Mouse (Mus musculus) monocyte, adult 2 months (primary cell): ENCODE results near the gene Olfr1419.
A peak's percentile ranks its signal among the peaks of the same experiment; 100 is the strongest.
"Not testable (repeated sequence)": the region's sequence is repeated elsewhere in the genome, so short reads cannot be mapped to it uniquely, and the experiment has no call there.

Experiments used
- DNase-seq, 2 experiments: peaks; one replicate each; pipeline ENCODE4 v3.0.0; 2022; ENCODE audit warnings: low spot score in 2 of 2, low read depth in 1 of 2

Olfr1419 gene

DNA sequence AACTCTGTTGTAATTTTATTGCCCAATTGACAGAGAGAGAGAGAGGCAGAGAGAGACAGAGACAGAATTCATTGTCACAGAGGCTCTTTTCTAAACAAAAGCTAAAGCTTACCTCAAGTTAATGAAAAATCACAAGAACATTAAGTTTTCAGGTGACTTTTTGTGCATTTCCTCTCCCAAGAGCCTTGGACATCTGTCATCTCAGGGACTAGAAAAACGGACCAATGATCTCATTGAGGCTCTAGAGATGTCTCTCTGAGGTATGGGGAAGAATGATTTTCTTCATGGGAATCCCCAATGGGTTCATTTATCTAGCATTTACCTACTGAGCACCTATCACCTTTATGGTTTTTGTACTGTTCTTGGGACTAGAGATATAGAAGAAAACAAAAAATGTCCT, at the start of gene Olfr1419:
Olfr1419 (minus strand) TSS at position 101 of the 400 bp plus-strand sequence.
- no peak for DNase-seq

DNA sequence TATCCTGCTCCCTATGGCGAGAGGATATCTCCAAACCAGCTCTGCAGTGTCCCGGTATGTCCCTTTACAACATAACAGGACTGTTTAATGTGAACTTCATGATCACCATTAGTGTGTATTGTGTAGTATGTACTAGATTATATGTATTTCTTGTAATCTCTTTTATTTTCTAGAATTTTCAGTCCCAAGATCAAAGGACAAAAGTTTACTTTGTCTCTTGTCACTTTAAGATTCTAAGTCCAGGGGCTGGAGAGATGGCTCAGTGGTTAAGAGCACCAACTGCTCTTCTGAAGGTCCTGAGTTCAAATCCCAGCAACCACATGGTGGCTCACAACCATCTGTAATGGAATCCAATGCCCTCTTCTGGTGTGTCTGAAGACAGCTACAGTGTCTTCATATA, 47.6 kb upstream of the Olfr1419 start:
- DNase-seq = not testable (repeated sequence)

DNA sequence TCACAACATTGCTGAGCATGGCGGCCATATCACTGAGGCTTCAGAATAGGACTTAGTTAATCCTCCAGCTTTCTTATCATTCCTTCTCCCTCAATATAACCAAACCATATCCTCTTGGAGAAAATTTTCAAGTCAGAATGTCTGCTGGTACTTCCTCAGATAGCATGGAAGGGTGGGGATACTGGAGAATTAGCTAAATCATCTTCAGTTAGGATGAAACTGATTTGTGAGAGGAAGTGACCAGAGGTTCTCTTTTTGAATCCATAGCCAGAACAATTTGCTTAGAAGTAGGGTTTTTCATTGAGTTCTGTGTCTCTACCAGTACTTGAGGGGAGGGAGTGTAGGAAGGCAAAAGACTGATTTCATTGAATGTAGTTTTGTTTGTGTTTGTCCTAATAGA, 47.2 kb upstream of the Olfr1419 start:
- DNase-seq = no peak

DNA sequence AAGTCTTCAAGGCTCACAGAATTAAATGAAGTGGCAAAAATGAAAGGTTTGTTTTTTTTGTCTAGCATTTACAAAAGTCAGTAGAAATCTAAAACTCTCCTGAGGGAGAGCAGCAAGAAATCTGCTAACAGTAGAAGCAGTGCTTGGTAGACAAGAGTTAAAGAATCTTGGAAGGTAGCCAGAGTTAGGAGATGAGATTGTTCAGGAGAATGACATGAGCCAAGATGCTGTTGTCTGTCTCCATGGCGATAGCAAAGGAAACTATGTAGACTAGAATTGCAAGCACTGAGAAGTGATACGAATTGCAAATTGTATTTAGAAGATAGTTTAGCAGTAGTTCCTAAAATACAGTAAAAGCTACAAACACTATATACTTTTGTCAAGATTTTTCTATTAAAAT, 40.9 kb upstream of the Olfr1419 start:
- no peak for DNase-seq

DNA sequence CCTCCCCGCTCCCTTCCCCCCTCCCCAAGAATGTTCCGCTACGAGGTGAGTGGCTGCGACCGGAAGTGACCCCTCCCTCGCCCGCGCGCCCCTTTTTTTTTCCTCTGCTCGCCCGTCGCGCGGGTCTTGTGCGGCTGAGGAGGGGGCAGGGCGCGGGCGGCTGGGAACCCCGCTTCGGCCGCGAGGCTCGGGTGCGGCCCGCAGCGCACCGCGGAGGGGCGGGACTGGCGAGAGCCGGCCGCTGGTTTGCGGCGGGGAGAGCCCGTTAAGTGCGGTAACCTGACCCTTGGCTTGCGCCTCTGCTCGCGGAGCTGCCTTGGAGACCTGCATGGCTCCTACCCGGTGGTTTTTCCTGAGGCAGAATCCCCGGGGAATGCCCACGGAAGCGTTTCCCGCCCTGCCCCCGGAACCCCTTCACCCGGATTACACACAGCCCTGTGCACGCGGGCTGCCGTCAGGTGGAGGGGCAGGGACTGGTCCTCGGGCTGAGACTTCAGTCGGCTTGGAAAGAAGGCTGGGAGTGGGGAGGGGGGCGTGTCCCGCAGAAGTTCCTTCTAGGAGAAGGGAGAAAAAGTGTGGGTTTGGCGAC, 37.7 kb upstream of the Olfr1419 start:
- peak in 1 of 2 experiments; percentile 30 for DNase-seq

DNA sequence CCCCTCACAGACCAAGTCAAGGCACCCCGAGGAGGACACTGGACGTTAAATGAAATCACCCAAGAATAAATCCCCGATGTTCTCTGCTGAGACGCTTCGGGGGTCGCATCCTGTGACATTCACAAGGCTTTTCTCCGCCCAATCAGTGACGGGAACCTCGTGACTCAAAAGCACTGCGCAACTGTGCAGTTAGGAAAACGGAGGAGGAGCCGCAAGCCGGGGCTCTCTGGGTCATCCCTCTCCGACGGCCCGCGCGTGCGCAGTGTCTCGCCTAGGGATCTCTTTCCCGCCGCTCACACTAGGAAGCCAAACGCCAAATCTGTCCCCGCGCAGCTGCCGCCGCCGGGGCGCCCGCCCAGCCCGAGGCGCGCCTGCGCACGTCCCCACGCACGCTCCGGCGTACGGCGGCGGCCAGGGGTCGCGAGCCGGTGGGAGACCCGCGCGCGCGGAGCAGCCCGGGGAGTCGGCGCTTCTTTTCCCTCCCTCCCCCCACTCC, 37.2 kb upstream of the Olfr1419 start, which contains the start of gene Patl1:
Patl1 (plus strand) TSS at position 363 of the 496 bp plus-strand sequence.
- DNase-seq = peak; percentile 96 to 97

DNA sequence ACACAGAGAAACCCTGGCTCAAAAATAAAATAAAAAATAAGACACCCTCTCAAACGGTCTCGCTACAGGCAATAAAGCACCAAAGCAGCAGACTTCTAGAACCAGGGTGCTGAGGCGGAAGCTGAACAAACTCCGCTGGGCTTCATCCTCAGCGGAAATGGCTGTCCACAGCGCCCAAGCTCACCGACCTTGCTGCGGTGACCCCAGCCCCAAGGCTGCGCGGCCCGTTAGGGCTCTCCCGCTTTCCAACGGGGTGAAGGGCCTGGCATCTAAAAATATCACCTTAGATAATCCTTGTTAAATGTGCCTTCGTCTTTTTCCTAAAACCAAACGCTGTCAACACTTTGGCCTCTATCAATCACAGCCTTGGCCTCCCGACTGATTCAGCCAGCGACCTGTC, 36.7 kb upstream of the Olfr1419 start:
- no peak for DNase-seq

DNA sequence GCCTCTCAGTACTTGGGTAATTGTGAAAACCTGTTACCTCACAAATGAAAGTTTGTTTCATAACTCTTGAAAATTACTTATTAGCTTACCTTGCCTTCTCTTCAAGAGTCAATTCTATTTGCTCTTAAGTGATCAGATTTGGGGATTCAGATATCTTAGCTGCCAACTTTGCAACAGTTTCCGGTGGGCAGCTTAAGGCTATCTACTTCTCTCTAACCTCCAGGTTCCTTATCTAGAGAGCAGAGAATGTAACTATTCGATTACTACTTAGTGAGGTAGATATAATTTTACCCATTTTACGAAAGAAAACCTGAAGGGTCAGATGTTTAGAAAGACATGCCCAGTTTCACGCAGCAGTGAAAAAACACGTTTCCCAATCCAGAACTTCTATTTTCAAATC, 36.1 kb upstream of the Olfr1419 start:
- no peak for DNase-seq

DNA sequence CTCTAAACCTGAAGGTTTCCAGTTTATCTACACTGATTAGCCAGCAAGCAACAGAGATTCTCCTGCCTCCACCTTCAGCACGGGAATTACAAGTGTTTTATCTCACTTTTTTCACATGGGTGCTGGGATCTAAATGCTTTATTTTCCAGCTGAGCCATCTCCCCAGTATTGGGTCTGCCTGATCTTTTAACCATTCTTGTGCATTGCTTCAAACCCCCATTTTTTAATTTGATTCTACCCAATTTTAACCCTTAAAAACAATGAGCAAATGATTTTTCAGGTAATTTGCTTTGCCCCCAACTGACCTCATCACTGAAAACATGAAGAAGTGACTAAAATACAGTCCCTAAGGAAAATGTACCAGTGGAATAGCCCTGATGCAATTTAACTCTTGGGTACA, 11.4 kb upstream of the Olfr1419 start, which contains the start of gene Olfr1420:
Olfr1420 (plus strand) TSS at position 301 of the 400 bp plus-strand sequence.
- no peak for DNase-seq

DNA sequence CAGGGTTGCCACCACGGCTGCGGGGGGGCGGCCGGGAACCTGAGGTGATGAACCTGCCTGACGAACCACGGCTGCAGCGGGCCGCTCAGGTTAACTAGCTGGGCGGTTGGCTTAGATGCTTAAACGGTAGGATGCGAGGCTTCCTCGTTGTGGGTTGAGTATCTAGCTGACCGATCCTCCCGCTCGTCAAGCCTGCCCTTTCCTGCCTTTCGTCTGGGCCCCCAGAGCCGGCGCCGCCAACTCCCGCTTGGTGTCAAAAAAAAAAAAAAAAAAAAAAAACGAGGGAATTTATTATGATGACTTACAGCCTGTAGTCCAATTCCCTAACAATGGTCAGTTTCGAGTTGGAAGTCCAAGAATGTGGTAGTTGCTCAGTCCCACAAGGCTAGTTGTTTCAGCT, 3.5 kb upstream of the Olfr1419 start:
- DNase-seq = not testable (repeated sequence)

DNA sequence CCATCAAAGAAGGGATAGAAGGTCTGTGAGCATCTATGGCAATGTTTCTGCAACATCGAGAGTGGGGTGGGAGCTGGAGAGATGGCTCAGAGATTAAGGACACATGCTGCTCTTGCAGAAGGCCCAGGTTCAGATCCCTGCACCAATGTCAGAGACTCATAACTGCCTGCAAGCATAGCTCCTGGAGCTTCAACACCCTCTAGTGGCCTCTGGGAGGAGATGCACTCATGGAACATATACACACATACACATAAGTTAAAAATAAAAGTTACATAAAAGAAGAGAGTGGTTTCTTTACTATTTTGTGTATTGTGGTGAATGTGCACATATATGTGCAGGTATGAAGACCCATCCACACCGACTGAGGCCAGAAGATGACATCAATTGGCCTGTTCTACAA, 7.1 kb downstream of the Olfr1419 start:
- no peak for DNase-seq

DNA sequence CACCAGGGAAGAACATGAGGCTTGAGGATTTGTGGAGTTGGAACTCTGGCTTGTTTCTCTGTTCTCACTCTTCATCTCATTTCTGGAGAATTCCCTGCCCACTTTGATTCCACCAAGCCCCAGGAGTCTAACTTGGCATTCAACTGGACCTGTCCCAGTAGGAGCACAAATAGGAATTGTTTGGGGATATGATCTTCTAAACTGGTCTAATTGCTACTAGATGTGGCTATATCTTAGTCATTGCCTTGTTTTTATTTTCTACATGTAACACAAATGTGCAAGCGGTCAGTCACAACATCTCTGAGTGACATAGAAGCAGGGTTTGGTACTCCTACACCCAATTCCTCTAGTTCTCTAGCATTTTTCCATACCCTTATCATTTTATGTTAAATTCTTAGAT, 13.9 kb downstream of the Olfr1419 start, which contains the start of gene Olfr1418:
Olfr1418 (minus strand) TSS at position 101 of the 400 bp plus-strand sequence.
- no peak for DNase-seq

DNA sequence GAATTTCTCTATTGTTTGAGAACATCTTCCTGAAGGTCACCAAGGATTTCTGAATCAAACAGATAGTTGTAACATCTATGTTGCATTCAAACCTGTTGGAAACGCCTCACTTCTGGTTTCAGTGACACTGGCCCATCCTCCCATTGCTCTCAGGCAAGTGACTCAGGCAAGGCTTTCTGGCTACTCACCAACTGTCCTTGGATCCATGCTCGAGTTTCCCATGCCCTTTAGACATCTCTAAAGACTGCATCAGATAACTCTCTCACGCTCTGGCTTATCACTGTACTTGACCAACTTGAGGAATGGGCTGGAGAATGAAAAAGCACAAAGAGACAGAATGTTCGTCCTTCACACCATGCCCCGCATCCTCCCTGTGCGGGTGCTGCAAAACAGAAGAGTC, 18.4 kb downstream of the Olfr1419 start:
- DNase-seq = no peak

DNA sequence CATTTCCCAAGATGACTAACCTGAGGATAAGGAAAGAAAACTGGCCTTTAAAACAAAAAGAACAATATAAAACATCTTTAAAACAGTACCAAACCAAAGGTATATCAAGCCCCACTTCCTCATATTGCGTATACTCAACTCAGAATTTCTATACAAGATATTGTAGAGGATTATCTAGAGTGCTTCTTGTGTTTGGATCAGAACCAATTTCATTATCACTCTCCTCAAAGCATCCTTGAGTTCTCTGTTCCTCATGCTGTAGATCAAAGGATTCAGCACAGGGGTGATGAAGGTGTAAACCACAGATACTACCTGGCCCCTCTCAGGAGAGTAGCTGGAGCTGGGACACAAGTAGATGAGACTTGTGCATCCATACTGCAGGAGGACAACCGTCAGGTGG, 20.1 kb downstream of the Olfr1419 start:
- DNase-seq = no peak

DNA sequence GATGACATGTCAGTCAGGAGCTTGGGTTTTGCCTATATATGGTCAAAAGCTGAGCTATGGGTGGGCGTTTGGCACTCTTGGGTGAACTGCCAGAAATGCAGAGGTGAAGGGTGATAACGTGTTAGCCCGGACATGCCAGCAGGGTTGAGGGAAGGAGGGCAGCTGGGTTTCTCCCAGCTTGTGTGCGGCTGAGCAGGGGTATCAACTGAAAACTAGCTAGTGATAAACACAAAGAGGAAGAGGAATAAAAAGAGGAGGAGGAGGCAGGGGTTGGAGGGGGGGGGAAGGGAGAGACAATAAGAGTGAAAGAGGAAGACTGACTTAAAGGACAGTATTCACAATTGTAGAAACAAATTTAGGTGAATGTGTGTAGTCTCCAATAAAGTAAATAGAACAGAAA, 22.3 kb downstream of the Olfr1419 start:
- no peak for DNase-seq

DNA sequence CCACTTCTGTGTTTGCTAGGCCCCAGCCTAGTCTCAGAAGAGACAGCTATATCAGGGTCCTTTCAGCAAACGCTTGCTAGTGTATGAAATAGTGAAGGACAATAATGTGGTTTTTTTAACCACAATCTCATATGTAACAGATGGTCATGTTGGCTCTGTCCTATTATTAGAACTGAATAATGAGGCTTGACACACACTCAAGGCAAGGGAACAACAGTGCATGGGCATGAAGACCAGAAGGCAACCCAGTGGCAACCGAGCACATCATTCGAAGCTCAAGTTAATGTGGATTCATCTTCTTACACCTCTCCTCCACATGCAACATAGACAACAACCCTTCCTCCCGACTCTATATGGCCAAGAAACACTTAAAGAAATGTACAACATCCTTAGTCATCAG, 28.6 kb downstream of the Olfr1419 start:
- DNase-seq = no peak

DNA sequence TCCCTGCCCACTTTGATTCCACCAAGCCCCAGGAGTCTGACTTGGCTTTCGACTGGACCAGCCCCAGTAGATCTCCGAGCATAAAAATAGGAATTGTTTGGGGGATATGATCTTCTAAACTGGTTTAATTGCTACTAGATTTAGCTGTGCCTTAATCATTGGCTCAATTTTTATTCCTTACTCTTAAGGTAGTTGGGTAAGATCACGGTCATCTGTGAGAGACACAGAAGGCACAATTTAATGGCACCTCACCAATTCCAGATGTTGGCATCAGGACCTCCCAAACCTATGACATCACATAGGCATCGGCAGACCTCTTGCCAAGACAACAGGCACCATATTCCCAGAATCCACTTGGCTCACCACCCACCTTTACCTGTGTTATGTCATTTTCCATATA, 35.8 kb downstream of the Olfr1419 start, which contains the start of gene Olfr1417:
Olfr1417 (minus strand) TSS at position 101 of the 400 bp plus-strand sequence.
- no peak for DNase-seq

DNA sequence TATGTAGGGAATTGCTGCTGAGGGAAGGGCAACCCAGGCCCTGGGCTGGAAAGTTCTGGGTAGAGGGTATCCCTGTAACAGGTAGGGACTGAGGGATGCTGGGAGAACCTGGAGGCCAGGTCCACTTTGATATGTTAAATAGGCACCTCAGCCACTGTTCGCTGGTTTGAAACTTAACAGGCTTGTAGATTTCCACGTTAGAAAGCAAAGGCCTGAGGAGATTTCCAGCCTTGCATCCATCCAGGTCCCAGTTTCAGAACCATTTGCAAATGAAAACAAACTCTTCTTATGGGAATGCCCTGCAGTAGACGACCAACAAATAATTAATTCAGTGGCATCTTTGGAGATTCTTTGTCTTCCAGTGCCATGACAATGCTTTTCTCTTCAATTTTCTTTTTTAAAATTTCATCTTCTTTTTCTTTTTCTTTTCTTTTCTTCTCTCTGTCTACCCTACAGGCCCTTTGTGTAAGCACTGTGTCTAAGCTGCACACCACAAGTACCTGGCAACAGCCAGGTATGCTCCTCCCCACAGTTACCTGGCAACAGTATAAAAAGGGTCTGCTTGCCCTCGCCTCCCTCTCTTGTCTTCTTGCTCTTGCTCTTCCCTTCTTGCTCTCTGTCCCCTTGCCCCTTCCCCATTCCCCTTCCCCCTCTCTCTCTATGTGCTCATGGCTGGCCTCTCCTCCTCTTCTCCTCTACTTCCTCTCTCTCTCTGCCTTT, 51.4 kb downstream of the Olfr1419 start:
- DNase-seq = no peak

DNA sequence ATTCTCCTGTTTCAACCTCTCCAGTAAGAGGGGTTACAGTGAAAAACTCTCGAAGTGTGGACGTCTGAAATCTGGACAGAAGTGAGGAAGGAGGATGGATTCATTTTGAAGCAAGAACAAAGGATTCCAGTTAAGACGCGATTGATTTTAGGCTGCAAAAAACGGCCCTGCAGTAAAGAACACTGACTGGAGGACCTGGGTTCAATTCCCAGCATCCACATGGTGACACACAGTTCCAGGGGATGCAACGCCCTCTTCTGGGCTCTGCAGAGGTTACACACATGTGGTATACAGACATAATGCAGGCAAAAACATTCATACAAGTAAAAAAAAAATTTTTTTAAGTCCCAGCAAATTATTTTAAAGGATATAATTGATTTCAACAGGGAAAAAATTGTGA, 54.7 kb downstream of the Olfr1419 start:
- DNase-seq = no peak

DNA sequence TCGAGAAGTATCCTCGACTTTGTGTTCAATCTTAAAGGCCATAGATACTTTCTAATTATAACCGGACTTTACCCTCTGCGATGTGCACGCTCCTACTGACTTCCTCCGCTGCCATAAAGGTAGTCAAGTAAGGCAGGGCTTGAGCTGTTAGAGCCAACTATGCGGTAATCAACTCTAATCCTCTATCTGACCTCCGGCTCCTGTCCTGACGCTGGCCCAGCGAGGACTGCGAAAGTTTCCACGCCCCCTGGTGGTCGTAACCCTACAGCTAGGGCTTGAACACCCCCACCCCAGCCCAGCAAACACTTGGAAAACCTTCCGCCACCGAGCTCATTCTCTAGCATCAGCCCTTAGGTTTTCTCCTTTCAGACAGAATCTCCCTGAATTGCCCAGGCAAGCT, 55.1 kb downstream of the Olfr1419 start:
- DNase-seq = peak; percentile 34 to 72

DNA sequence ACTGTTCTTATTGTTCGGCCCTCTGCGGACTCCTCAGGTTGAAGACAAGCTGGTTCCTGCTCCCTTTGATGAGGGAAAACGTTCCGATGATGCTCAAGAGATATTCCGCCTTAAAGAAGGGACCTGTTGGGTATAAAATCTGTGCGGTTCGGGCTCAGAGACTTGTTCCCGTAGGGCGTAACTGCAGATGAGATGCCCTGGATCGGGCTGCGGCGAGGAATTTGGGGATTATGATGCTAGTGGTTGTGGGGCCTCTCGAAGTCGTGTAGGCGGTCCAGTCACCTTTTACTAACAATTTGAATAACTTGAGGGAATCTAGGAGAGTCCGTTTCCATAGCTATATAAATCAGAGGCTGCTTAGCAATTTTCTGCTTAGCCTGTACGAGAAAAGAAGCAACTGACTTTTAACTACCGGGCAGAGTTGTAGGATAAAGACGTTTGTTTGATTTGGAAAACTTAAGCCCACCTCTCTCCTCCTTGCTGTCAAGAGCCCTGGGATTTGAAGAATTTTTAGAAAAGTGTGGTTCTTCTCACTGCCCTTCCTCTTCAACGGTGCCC, 55.7 kb downstream of the Olfr1419 start, which contains the start of gene Stx3:
Stx3 (minus strand) TSS at position 261 of the 558 bp plus-strand sequence.
- no peak for DNase-seq
